Mouse (Mus musculus) lung, embryonic 14.5 days (tissue): Measurements from ENCODE around the gene Gins3. TPM values are rescaled to one million over a fixed set of nuclear protein-coding genes. Genes with fewer than 3 reads are reported as not detected.

ENCODE experiments used
- ATAC-seq: fragments of 200-750 bp; cut with Nextera tagmentation; 2 replicates; pipeline ENCODE4 v1.8.0; 2017; ENCODE audit warnings: mild to moderate bottlenecking, moderate TSS enrichment, moderate library complexity; ENCODE audit not compliant: insufficient read depth
- DNase-seq: peaks from one replicate; pipeline ENCODE4 v3.0.0-alpha.2; 2015
- H3K27ac ChIP-seq: fragments of 300-500 bp; sonication (generic); 2 replicates; pipeline ENCODE4 v1.5.1; 2014; ENCODE audit warnings: low read depth, mild to moderate bottlenecking, moderate library complexity
- H3K27me3 ChIP-seq: fragments of 300-500 bp; sonication (generic); 2 replicates; pipeline ENCODE4 v1.6.1; 2014; ENCODE audit warnings: low read length, control low read depth; ENCODE audit not compliant: insufficient read depth
- H3K36me3 ChIP-seq: fragments of 300-500 bp; sonication (generic); 2 replicates; pipeline ENCODE4 v1.6.1; 2014; ENCODE audit warnings: control low read depth; ENCODE audit not compliant: insufficient read depth
- H3K4me1 ChIP-seq: fragments of 300-500 bp; sonication (generic); 2 replicates; pipeline ENCODE4 v1.6.1; 2014; ENCODE audit warnings: antibody characterized with exemption, control low read depth; ENCODE audit not compliant: insufficient read depth
- H3K4me2 ChIP-seq: fragments of 300-500 bp; sonication (generic); 2 replicates; pipeline ENCODE4 v1.6.1; 2014; ENCODE audit warnings: mild to moderate bottlenecking
- H3K4me3 ChIP-seq: fragments of 300-500 bp; sonication (generic); 2 replicates; pipeline ENCODE4 v1.5.1; 2014; ENCODE audit warnings: low read depth, low read length
- H3K9ac ChIP-seq: fragments of 300-500 bp; sonication (generic); 2 replicates; pipeline ENCODE4 v1.6.1; 2014
- H3K9me3 ChIP-seq: fragments of 300-500 bp; sonication (generic); 2 replicates; pipeline ENCODE4 v1.6.1; 2016; ENCODE audit warnings: low read depth, low read length, control low read depth
- CTCF ChIP-seq: IDR thresholded peaks from 2 replicates; pipeline ENCODE4 v1.5.1; 2016; ENCODE audit warnings: antibody characterized with exemption, low read depth
- WGBS: fragments of 180-500 bp; shearing (Covaris S2); extraction: QIAGEN DNeasy Blood & Tissue Kit; methylation state at CpG from one replicate; pipeline ENCODE4 v1.1.7; 2014; 5-methylcytosine and 5-hydroxymethylcytosine counted together
- polyA plus RNA-seq: library from polyadenylated mRNA; unstranded; fragments of >200 nt; fragmentation: Nextera tagmentation; extraction: Ambion mirVana; gene quantifications from 2 replicates; pipeline ENCODE4 v1.2.1, GENCODE M21; 2014

Gene Gins3
- polyA plus RNA-seq, 1 experiment from 2014 or later, result 26.5 TPM

DNA sequence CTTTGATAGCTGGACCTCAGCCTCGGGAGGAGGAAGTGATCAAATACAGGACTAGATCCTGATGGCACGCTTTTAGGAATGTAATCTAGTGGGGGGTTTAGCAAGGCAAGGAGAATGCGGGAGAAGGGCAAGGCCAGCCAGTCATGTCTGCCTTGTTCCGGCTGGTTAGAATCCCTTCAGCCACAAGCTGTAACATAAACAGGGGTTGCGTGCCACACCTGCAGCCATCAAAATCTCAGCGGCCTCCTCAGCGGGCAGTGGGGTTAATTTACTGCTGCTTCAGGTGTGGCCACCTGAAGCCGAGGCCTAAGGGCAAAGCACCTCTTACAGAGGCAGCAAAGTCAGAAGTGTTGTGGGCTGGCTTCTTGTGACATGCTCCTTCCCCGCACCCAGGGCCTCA lies 43.4 kb downstream of the Gins3 start, which contains the start of gene Ndrg4:
Gene Ndrg4, plus strand, starts transcription at position 350 of the 400 bp plus-strand sequence.
- H3K9me3 ChIP-seq, result no peaks in the 10 kb centered on the region
- H3K4me2 ChIP-seq, result peak within 1 kb of the TSS; percentile 94
- H3K4me3 ChIP-seq, result peak within 1 kb of the TSS; percentile 53
- peaks cover 54% of the 10 kb centered on the region for H3K27me3 ChIP-seq
- H3K36me3 ChIP-seq, result no peaks in the 10 kb centered on the region
- no peak within 1 kb of the TSS for H3K27ac ChIP-seq
- ATAC-seq (no peak), DNase-seq (no peak)
- WGBS, result 21% methylated on average over 9 of the region's 9 CpGs
- H3K9ac ChIP-seq, result peak within 1 kb of the TSS; percentile 44
- no peak for TF ChIP-seq CTCF
- H3K4me1 ChIP-seq, result no peaks in the 10 kb centered on the region

DNA sequence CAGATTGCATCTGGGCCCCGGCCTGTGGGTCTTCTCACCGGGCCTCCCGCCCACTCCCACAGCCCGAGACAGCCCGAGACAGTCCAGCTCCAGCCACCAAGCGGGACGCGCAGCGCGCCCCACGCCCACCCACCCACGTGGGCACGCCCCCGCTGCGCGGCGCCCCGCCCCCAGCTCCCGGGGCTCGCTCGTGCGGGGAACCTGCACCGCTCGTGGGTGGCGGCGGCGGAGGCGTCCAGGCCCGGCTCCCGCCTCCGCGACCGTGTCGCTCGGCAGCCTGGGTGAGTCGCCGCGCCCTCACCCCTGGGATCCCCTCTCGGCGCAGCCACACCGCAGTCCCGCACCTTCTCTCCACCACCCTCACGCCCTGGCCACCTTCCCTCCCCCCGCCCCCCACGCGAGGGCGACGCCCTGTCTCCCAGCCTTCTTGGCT lies 44.4 kb downstream of the Gins3 start:
- no peak for TF ChIP-seq CTCF
- H3K36me3 ChIP-seq, result no peaks in the 10 kb centered on the region
- H3K27ac ChIP-seq, result no peak overlapping the region
- no peaks in the 10 kb centered on the region for H3K9me3 ChIP-seq
- peak overlapping the region; percentile 94 for H3K4me2 ChIP-seq
- peak overlapping the region; percentile 44 for H3K9ac ChIP-seq
- H3K27me3 ChIP-seq, result peaks cover 54% of the 10 kb centered on the region
- under 1% methylated on average over 46 of the region's 48 CpGs for WGBS
- peak; percentile 43; the same call in 1 of the 2 replicates for ATAC-seq
- DNase-seq, result peak; percentile 10
- H3K4me3 ChIP-seq, result peak overlapping the region; percentile 53
- H3K4me1 ChIP-seq, result no peaks in the 10 kb centered on the region

DNA sequence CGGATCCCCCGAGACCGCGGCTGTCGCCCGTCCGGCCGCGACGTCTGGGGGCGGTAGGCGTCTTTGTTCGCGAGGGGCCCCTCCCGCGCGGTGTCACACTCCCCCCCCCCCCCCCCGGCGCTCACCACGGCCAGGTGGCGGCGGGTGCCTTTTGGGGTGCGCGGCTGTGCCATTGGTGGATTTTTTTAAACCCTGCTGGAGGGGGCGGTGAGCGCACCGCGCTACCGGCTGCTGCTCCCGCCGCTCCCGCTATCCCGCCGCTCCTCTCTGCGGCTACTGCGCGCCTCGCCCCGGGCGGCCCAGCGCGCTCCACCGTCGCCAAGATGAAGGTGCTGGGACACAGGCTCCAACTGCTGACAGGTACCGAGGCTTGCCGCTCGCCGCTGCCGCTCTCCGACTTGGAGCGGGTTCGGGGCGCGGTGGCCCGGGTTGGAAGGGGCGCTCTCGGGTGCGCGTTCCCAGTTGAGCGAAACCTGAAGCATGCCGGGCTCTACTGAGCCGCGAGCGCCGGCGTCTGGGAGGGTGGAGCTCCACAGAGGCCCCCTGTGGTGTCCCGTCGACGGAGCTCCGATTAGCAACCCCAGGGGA lies 44.9 kb downstream of the Gins3 start:
- DNase-seq, result peak; percentile 35
- peak overlapping the region; percentile 44 for H3K9ac ChIP-seq
- ATAC-seq, result peak; percentile 26; the same call in 1 of the 2 replicates
- WGBS, result under 1% methylated on average over 62 of the region's 70 CpGs
- H3K9me3 ChIP-seq, result no peaks in the 10 kb centered on the region
- H3K27me3 ChIP-seq, result peaks cover 54% of the 10 kb centered on the region
- H3K4me1 ChIP-seq, result no peaks in the 10 kb centered on the region
- H3K4me2 ChIP-seq, result peak overlapping the region; percentile 94
- H3K36me3 ChIP-seq, result no peaks in the 10 kb centered on the region
- no peak overlapping the region for H3K27ac ChIP-seq
- TF ChIP-seq CTCF, result no peak
- H3K4me3 ChIP-seq, result peak overlapping the region; percentile 53

DNA sequence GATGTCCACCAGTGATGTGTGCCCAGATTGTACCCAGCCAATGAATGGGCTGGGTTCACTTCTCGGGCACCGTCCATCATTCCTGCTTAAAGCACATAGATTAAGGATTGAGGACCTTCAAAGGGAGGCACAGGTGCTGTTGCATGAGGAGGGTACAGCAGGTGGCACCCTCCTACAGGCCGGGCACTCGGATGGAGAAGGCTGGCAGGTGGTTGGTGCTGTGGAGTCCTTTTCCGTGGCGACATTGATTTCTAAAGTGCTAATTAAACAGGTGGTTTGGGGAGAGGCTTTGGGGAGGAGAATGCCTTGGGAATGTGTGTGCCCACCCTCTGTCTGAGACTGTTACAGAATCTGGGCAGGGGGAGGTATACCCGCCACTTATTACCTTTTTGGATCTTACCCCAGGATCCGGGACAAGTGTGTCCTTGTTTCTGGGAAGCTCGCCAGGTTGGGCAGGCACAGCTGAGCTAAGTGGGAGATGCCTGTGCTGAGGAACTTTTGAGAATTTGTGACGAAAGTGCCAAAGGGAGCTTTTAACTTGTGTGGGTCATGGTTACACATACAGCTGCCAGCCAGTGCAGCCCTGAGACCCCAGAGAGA lies 54.9 kb downstream of the Gins3 start:
- H3K9ac ChIP-seq, result no peak overlapping the region
- no peaks in the 10 kb centered on the region for H3K36me3 ChIP-seq
- DNase-seq (peak; percentile 59), ATAC-seq (peak; percentile 47)
- no peaks in the 10 kb centered on the region for H3K9me3 ChIP-seq
- peak; percentile 16; the same call in 1 of the 2 replicates for TF ChIP-seq CTCF
- no peaks in the 10 kb centered on the region for H3K4me1 ChIP-seq
- H3K27ac ChIP-seq, result no peak overlapping the region
- H3K4me3 ChIP-seq, result no peak overlapping the region
- no peaks in the 10 kb centered on the region for H3K27me3 ChIP-seq
- 64% methylated on average over 10 of the region's 10 CpGs for WGBS
- H3K4me2 ChIP-seq, result no peak overlapping the region

DNA sequence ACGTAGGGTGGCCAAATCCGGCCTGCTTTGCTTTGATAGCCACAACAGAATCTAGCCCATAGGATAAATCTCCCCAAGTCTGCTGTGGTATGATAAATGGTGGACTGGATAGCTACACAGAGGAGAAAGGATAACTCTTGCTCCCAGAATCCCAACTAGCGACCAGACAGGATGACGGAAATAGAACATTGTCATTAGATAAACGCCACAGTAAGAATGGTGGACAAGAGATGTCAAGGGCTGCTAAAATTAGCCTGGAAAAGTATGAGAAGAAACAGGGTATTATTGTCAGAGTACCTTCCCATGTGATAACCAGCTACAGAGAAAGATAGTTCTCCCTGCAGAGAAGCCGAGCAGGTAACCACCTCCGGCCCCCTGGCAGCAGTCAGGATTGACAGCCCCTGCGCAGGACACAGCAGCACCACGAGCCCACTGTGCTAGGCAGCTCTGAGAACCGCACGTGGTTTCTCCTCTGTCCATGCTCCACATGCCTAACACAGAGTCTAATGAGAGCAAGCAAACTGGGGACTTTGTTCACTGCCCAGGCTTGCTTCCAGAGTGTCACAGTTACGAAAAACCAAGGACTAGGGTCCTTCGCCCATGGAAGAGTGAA lies 57.8 kb downstream of the Gins3 start:
- Histone ChIP-seq H3K27me3 (peaks cover 11% of the 10 kb centered on the region), H3K4me2 (no peak overlapping the region), H3K36me3 (no peaks in the 10 kb centered on the region), H3K27ac (no peak overlapping the region), H3K4me3 (no peak overlapping the region), H3K4me1 (no peaks in the 10 kb centered on the region), H3K9ac (no peak overlapping the region), H3K9me3 (no peaks in the 10 kb centered on the region)
- ATAC-seq (no peak), DNase-seq (no peak)
- 63% methylated on average over 13 of the region's 13 CpGs for WGBS
- TF ChIP-seq CTCF, result no peak

DNA sequence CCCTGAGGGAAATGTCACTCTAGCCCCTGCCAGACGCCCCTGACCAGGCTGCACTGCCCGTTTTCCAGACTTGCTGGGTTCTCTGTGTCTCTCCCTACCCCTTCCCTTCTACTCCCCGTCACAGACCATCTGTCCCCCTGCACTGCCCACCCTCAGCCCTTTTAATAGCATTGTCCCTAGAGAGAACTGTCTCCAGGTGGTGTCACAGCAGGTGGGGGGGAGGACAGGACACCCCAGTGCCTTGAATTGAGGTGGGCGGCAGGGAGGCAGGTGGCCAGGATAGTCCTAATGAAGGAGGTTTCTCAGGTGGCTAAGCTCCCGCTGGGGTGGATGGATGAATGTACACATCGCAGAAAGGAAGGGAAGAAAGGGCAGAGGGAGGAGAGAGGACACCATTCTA lies 61.4 kb downstream of the Gins3 start:
- DNase-seq (no peak), ATAC-seq (no peak)
- 24% methylated on average over 6 of the region's 6 CpGs for WGBS
- no peak for TF ChIP-seq CTCF
- H3K4me3 ChIP-seq, result no peak overlapping the region
- H3K27ac ChIP-seq, result no peak overlapping the region
- no peaks in the 10 kb centered on the region for H3K36me3 ChIP-seq
- H3K9ac ChIP-seq, result no peak overlapping the region
- H3K27me3 ChIP-seq, result peaks cover 15% of the 10 kb centered on the region
- H3K9me3 ChIP-seq, result no peaks in the 10 kb centered on the region
- H3K4me1 ChIP-seq, result no peaks in the 10 kb centered on the region
- H3K4me2 ChIP-seq, result no peak overlapping the region

Other genes starting within 250 kb of the Gins3 start
- gene Cfap20, start 198.6 kb upstream of the Gins3 start, polyA plus RNA-seq, result 162 and 169 TPM in 2 replicates
- gene Csnk2a2, start 143.4 kb upstream of the Gins3 start, polyA plus RNA-seq, result 18.4 and 22.8 TPM in 2 replicates
- 0.24 and 0.53 TPM in 2 replicates for gene Ccdc113, start 99.4 kb upstream of the Gins3 start, polyA plus RNA-seq
- not detected in 2 replicates for gene Prss54, start 57.1 kb upstream of the Gins3 start, polyA plus RNA-seq
- 11.4 and 14.6 TPM in 2 replicates for gene Ndrg4, start 43.5 kb downstream of the Gins3 start, polyA plus RNA-seq
- gene Setd6, start 82.4 kb downstream of the Gins3 start, polyA plus RNA-seq, result 19.9 and 20.4 TPM in 2 replicates
- gene Cnot1, start 174.0 kb downstream of the Gins3 start, polyA plus RNA-seq, result 123 and 131 TPM in 2 replicates
- 347 and 362 TPM in 2 replicates for gene Sap18b, start 191.9 kb downstream of the Gins3 start, polyA plus RNA-seq
- 12.9 and 14.1 TPM in 2 replicates for gene Slc38a7, start 220.1 kb downstream of the Gins3 start, polyA plus RNA-seq